Mouse (Mus musculus): Measurements from ENCODE around the gene Noto.

The Noto gene

DNA sequence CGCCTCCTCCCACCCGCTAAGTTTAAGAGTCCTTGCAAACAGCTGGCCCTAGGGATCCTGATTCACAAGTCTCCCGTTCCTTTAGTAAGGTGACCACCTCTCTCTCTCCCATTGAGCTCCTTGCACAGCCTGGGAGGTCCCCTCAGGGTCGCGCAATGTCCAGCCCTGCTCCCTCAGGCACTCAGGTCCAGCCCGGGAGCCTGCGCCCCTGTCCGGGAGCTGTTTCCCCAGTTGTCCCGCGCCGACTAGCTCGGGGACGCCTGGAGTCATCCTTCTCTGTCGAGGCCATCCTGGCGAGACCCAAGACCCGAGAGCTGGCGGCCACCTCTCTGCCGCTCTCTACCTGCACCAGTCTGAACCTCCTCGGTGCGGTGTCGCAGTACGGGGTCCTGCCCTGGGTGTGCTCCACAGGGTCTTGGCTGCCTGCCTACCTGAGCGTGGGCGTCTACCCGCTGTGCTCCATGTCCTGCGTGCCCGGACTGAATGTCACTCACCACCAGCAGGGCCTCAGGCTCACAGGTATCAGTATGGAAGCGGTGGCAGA is at the start of gene Noto:
TSS of gene Noto (plus strand) at position 51 of the 544 bp plus-strand sequence.
- no peak for DNase-seq (ENCODE audit: low spot score)

DNA sequence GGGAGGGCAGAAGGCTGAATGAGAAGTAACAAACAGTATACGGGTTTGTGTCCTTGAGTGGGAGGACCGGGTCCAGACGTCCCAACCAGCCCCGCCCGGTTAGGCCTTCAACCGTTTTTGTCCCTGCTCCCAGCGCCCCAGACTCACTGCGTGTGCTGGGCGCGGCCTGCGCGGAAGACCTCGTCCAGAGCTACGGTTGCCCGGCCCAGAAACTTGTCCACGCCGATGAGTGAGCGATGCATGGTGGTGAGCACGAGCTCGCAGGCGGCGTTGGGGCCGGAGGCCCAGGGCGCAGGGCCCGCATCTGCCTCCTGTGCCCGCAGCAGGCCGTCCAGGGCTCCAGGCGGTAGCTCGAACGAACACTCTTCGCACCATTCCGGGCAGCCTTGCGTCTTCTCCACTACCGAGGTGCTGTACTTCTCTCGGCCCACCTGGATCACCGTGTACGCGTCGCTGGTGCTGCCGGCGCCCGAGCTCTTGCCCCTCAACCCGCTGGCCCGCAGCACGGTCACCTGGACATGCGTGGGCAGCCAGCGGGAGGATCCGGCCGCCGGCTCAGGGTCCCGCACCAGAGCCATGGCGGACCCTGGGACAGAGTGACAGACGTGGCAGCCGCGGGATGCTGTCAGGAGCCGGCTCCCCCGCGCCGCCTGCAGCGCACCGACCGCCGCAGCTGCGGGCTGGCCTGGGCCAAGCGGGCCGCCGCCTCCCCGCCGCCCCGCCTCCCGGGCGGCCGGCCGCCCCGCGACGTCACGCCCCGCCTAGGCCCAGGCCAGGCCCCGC is 49.5 kb upstream of the Noto start, which contains the start of gene Rab11fip5:
TSS of gene Rab11fip5 (minus strand) at position 684 of the 783 bp plus-strand sequence.
- no peak for DNase-seq (ENCODE audit: low spot score)

DNA sequence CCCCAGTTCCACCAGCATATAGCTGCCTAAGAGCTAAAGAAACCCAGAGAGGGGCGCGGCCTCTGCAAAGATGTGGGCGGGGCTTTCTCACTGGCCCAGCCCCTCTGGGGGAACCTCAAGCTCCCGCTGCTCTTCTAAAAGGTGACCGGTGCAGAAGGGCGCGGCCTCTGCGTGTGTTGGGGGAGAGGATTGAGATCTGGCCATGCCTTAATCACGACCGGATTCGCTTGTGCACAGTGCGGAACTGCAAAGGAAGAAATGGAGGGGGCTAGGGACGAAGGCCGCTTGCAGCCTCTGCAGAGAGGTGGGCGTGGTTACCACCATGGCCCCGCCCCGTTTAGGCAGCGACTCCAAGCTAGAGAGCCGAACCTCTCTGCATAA is 49.0 kb upstream of the Noto start:
- DNase-seq (ENCODE audit: low spot score) = peak; percentile 86

DNA sequence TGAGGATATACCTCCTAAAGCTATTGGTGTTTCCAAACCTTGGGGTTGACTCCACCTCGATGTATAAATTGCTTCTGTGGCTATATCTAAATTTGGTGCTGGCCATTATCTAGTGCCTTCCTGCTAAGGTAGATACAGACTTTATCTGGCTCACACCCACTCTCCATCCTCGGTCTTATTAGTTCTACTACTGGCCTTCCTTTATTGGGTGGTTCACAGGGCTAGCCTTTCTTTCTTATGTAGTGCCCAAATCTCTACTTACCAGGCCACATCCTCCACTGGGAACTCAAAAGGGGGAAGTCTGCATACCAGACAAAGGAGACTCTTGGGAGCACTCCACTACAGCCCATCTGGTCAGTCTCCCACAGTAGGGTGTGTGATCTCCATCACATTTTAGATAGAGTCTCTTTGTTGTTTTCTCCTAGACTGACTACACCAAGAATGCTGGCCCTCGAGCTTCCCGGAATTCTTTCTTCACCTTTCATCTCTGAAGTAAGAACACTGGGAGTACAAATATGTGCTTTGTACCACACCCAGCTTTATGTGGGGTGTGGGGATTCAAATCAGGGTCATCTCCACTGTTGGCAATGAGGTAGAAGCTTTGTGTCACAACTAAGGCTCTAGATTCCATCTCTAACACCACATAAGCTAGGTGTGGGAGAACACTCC is 46.5 kb upstream of the Noto start:
- no peak for DNase-seq (ENCODE audit: low spot score)

DNA sequence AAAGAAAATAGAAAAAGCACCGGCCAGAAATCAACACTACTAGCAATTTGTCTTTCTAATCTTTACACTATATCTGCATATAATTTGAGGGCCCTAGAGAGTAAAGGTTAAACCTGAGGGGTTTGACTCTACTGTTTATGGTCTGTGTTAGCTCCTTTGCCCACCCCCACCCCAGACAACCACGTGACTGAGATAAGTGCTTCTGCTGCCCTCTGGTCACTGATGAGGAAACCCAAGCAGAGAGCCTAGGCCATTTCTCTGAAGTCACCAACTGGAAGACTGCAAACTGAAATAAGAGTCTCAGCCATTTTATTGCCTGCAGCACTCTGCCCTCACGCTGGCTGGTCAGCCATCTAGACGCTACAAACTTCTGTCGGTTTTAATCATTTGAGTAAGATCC is 45.8 kb upstream of the Noto start:
- DNase-seq (ENCODE audit: low spot score) = no peak

DNA sequence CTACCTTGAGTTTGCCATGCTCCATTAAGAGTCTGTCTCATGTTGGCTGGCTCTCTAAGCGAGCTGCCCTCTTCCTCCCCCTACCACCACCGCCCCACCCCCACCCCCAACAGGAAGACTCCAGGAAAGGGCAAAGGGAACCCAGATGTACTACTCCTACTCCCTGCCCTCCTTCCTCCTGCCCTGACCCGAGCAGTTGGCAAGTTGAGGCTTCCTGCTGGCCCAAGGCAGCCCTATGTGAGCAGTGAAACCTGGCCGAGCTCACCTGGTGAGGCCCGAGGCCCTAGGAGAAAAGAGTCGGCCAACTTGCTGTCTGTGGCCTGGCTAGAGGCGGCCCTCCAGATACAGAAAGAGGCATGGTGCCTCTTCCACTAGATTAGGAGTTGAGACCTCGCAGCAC is 45.1 kb upstream of the Noto start:
- DNase-seq (ENCODE audit: low spot score) = no peak

DNA sequence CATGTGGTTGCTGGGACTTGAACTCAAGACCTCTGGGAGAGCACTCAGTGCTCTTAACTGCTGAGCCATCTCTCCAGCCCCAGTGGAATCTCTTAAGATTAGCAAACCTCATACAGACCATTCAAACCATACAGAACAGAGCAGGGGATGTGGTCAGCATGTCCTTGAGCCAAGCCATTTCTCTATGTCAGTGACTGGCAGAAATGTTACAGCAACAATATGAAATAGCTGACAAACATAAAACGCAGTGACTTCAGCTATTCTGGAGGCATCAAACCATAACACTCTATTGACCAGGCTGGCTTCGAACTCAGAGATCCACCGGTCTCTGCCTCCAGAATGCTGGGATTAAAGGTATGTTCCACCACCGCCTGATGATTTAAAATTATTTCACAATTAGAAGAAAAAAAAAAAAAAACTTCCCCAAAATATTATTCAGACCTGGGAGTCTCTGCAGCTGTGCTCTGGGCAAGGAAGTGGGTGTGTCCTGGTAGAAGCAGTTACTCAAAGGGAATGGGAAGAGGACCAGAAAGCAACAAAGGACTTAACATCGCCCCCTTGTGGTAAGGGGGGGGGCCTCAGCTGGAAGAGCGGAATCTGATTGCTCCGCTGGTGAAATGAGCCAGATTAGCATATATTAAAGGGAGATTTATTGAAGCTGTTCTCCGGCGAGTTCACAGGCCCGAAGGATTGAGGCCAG is 43.3 kb upstream of the Noto start:
- DNase-seq (ENCODE audit: low spot score) = no peak

DNA sequence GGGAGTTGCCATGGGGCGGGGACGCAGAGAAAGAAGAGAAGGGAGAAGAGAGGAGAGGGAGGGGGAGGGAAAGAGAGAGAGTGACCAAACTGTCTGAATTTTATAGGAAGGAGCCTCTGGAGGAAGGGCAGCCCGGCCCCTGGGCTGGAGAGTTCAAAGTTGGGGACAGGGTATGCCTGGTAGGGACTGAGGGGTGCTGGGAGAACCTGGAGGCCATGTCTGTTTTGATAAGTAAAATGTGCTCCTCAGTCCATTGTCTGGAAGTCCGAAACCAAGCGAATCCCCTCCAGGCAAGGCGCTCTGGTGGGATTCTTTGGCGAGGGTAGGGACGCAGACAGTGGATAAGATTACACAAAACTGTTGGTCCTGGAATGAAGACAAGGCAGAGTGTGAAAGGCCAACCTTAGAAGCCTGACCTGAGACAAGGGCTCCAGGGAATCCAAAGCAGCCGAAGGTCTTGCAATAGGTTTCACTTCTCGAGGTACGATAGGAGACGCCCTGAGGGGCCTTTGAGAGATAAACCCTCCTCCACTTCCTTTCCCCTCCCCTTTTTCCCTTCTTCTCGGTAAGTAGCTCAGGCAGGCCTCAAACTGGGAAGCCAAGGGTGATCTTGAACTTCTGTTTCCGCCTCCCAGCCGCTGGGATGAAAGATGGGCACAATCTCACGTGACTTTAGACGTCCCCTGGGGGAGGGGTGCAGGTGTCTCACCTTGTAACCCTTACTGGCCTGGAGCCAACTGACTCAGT is 42.6 kb upstream of the Noto start:
- DNase-seq (ENCODE audit: low spot score) = no peak

DNA sequence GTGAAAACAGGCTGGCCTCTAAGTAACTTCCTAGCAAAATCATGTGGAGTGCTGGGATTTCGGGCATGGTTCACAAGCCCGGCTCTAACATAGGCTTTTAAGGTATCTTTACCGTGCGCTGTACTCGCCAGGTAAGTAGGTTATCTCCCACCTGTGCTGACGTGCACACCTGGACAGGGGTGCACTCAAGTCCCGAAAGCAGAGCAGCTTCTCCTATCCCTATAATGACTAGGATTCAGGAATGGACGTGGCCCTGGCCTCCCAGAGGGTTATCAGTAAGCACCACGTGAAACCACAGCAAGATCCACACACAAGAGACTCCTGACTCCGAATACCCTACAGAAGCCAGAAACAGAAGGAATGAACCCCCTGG is 42.1 kb upstream of the Noto start:
- DNase-seq (ENCODE audit: low spot score) = no peak

DNA sequence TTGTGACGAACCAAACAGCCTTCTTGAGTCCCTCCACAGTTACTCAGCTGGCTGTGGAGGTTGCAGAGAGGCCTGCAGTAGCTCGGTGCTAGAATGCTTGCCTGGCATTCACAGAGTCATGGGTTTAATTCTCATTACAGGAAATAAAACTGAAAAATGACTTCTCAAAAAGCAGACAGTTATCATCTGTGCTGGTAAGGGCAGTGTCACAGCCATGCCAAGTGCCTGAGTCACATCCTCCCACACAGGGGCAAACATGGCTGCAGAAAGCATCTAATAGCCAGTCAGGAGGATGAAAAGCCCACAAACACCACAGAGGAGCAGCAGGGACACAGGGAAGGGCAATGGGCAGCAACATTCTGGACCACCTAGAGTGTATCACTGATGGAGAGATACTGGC is 40.9 kb upstream of the Noto start:
- no peak for DNase-seq (ENCODE audit: low spot score)

DNA sequence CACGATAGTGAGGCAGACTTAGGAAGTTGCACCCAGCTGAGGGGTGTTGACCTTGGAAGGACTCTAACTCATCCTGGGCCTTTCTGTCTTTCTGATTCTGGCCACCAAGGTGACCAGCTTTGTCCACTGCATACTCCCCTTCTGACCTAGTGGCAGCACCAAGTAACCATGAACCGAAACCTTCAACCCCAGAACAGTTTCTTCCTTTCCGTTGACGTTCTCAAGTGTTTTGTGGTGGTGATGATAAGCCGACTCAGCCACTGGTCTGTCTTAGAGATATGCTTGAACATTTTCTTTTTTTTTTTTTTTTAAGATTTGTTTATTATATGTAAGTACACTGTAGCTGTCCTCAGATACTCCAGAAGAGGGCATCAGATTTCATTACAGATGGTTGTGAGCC is 35.1 kb upstream of the Noto start:
- DNase-seq (ENCODE audit: low spot score) = no peak

DNA sequence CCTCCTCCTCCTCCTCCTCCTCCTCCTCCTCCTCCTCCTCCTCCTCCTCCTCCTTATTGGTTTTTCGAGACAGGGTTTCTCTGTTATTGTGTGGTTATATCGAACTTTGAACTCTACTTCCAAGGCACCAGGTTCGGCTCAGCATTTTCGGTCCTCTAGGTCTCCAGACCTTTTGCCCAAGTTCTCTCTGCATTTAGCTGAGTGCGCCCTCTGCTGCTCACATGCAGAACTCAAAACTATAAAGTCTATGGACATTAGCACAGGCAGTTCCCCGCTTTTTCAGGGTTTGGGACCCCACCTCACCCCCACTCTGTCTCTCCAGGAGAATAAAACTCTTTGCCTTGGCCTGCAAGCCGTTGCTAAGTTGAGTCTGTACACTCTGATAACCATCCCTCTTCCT is 31.9 kb upstream of the Noto start:
- peak; percentile 38 for DNase-seq (ENCODE audit: low spot score)

DNA sequence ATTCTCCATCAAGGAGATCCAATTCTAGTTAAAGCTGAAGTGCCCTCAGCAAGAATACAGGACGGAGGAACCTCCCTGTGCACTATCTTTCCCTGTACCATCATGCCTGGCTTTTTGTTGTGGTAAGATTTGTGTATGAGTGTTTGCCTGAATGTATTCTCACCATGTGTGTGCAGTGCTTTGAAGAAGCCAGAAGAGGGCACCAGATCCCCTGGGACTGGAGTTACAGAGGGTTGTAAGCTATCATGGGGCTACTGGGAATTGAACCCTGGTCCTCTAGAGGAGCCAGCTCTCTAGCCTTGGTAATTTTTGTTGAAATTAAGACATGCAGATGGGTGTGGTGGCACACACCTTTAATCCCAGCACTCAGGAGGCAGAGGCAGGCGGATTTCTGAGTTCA is 28.3 kb upstream of the Noto start:
- DNase-seq (ENCODE audit: low spot score) = no peak

DNA sequence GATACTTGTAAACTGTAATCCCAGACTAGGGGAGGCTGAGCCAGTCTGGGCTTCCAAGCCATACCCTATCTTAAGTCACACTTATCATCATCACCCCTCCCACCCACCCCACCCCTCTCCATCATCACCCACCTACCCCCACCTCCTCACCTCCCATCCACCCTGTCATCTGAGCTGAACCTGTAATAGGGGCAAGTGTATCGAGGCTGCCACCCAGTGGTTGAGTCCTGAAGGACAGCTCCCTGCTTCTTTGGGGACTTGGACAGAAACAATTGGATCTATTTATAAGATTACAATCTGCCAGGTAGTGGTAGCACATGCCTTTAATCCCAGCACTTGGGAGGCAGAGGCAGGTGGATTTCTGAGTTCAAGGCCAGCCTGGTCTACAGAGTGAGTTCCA is 26.5 kb upstream of the Noto start:
- DNase-seq (ENCODE audit: low spot score) = no peak

DNA sequence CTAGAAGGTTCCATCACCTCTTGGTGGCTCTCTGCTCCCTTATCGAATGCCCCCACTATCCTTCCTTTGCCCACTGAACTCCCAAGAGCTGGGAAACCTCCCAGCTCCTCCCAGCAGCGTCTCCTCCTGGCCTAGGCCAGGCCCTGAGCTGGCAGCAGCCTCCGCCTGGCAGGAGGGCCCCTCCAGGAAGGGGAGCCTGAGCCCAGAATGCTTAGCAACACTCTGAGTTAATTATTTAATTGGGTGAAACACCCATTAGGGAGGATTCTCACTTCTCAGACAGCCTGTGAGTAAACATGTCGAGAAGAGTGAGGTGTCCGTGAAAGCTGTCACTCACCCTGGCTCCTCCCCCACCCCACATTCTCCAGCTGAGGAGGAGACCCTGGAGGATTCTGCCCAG is 24.0 kb upstream of the Noto start:
- no peak for DNase-seq (ENCODE audit: low spot score)

DNA sequence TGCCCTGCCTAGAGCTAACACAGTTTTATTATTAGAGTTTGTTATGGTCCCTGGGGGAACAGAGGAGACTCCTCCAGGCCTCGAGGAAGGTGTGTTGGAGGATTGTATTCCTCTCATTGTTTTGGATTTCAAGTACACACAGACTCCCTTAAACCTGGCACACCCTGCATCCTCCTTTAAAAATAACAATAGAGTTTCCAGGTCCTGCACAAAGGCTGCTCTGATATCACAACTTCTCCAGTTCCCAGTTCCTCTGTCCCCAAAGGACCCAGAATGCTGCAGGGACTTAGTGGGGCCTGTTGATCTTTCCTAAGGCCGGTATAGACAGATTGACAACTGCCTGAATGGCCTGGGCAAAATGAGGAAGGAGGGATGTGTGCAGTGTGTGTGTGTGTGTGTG is 21.1 kb upstream of the Noto start:
- DNase-seq (ENCODE audit: low spot score) = no peak

DNA sequence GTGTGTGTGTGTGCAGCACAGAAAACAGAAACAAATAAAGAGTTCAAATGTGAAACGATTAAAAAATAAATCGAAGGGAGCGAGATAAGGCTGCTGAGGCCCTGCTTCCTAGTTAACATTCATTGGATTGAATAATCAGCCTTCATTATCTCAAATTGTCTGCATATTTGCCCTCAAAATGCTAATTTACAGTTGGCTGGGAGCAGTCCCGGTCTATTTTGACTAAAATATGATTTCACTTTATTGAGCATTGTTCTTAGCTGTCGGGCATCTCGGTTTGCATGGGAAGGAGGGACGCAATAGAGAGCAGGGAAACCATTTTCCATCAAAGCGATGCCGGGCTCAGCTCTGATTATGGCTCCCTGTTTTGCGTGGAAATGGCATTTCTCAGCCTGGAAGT is 20.6 kb upstream of the Noto start:
- no peak for DNase-seq (ENCODE audit: low spot score)

DNA sequence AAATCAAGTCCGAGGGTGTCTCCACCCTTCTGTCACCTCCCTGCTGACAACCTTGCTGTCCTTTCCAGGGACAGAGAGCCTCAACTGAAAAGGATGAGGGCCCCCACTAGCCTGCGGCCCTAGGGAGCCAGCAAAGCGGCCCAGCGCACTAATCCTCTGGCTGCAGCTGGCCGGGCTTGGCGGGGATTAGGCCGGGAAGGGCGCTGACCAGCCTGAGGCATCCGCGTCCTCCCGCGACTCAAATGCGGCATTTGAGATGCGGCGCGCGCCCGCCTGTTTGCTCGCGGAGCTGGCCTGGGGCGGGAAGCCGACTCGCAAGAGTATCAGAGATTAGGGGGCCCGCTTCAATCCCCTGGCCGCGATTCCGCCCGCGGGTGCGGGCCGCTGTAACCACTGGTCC is 14.7 kb upstream of the Noto start:
- no peak for DNase-seq (ENCODE audit: low spot score)

DNA sequence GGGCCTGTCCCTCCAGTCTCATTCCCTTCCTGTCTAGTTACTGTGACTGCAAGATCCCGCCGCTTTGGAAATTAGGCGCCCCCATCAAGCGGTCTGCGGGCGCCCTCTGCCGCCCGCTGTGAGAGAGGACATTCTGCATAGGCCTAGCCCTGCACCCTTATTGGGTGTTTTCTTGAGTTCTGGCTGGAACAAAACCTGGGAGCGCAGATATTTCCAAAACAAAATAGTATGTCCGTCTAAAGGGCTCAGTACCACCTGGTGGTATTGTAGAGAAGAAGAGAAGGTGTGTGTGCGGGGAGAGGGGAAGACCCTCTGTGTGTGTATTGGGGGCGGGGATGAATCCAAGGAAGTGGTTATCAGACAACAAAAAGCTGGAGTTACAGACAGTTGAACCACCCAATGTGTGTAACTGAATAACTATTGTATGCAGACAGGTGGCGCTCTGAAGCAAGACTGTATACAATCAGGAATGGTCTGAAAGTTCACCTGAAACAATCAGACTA is 12.9 kb upstream of the Noto start:
- DNase-seq (ENCODE audit: low spot score) = no peak

DNA sequence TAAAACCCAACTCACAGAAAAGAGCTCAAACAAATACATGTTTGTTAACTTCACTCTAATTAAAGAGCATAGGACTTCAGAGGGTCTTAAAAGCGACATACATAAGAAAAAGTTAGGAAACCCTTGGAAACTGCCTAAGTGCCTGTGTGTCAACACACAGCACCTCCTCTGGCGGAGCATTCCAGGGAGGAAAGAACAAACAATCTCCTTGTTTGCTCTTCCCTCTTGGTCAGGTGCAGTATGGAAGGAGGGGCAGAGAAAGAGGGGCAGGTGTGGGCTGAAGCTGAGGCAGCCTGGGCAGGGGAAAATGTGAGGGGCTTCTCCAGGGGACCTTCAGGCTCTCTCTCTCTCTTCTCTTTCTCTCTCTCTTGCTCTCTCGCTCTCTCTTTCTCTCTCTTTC is 7.9 kb upstream of the Noto start:
- no peak for DNase-seq (ENCODE audit: low spot score)

DNA sequence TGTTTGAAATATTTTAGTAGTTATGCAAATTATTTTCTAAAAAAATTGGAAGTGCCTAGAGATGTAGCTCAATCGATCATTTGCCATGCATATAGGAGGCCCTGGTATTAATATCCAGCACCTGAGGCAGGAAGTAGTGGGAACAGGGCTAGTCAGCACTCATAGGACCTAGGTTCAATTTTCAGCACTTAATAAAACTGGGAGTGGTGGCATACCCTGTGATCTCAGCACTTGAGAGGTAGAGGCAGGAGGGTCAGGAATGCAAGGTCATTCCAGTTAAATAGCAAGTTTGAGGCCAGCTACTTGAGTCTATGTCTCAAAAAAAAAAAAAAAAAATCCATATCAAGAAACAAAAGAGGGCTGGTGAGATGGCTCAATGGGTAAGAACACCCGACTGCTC is 4.5 kb upstream of the Noto start:
- no peak for DNase-seq (ENCODE audit: low spot score)

DNA sequence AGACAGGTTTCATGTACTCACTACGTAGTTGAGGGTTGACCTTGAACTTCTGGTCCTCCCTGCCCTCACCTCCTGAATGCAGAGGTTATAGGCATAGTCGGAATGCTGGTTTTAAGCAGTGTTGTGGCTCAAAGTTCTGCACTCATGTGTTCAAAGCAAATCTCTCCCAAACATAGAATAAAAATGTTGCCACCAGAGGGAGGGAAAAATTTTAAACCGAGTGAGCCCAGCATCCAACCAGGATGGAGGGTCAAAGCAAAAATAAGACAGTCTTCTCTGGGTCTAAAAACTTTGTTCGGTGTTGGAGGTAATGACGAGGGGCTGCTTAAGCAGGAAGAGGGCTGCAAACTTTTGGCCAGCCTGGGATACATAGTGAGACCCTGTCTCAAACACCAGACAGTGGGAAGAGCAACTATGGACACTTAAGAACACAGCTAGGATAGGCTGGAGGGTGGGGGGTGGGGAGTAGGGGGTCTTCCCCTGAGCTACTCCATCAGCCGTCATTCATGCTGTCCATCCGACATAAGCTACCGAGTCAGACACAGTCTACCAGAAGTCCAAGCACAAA is 7.7 kb downstream of the Noto start:
- DNase-seq (ENCODE audit: low spot score) = no peak
